Mouse (Mus musculus): ENCODE data around the gene Htr5b. TPM values are rescaled to one million over a fixed set of nuclear protein-coding genes. Genes with fewer than 3 reads are reported as not detected.

The Htr5b gene
- not detected in 2 replicates for polyA plus RNA-seq (2012; rRNA removed; ENCODE audit: low replicate concordance)

DNA sequence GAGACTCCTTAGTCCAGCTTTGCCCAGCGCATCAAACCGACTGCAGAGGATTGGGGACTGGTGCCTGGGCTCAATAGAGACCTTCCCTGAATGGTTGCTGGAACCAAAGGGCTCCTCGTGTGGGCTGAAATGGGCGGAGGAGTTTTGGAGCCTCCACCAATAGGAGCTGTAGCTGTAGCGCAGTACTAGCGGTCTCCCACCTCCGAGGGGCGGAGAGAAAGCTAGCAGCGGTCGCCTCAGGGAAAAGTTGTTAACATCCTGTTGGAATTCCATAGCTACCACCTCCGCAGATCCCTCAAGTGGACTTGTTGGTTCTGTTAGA lies at the start of gene Htr5b:
TSS of gene Htr5b (minus strand) at position 67 of the 322 bp plus-strand sequence.

DNA sequence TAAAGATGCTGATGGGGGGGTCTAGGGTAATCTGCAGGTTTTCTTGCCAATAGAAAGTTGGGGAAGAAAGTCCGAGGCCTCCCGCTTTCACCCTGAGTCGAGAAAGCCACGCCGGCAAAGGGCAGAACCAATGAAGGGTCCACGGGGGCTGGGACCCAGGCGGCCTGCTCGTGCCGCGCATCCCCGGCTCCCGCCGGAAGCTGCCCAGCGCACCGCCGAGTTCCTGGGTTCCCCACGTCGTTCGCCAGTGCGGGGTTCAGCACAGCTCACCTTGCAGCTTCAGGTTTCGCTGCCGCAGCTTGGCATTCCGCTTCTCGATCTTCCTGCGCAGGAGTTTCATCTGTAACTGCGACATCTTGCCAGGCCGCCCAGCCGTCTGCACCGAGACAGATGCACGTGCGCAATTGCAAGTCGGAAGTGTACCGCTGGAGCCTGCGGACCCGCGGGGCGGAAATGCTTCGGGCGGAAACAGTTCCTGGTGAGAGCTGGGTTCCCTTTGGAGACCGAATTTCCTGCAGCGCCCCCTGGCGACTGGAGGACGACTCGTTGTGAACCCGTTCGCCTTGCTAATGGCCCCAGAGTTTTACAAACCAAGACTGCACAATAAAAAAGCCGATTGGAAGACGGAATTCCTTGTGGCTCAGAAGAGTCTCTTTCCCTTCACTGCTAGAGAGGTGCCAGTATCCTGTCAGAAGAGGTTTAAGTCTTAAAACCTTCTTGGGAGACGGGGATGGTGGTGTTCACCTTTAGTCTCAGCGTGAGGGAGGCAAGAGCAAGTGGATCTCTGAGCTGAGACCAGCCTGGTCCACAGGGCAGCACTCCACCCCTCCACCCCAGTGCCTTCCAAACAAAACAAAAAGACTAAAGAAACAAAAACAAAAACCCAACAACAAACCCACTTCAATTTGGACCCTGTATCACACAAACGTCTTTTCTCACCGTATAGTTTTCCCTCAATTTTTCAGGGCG lies 39.5 kb upstream of the Htr5b start, which contains the start of gene Ddx18:
TSS of gene Ddx18 (minus strand) at position 469 of the 969 bp plus-strand sequence.

Other genes starting within 250 kb of the Htr5b start
- gene Insig2, start 195.9 kb downstream of the Htr5b start, polyA plus RNA-seq (2012; rRNA removed; ENCODE audit: low replicate concordance): 35.0 and 53.1 TPM in 2 replicates
- 8.6 and 11.6 TPM in 2 replicates for gene Ccdc93, start 97.4 kb downstream of the Htr5b start, polyA plus RNA-seq (2012; rRNA removed; ENCODE audit: low replicate concordance)
- 26.8 and 52.5 TPM in 2 replicates for gene Ddx18, start 39.5 kb upstream of the Htr5b start, polyA plus RNA-seq (2012; rRNA removed; ENCODE audit: low replicate concordance)